Comparison of ENCODE assay signal across 8 mouse cellular contexts in genomic region chr8:107576702-107577101, GRCm38 (mm10). TPM values are rescaled to one million over a fixed set of nuclear protein-coding genes. Genes with fewer than 3 reads are reported as not detected.
A peak's percentile ranks its signal among the peaks of the same experiment; 100 is the strongest.
DNase-seq lines count a peak whose midpoint lies in the region; ATAC-seq and TF ChIP-seq lines count a peak whose summit lies in the region.

No protein-coding gene starts in this region.

- H3K4me1 ChIP-seq in forebrain, embryonic 10.5 days: peaks cover 5% of the 10 kb centered on the region
- H3K4me1 ChIP-seq in heart, embryonic 15.5 days (replicated peaks): peaks cover 4% of the 10 kb centered on the region; the same call in 1 of the 2 replicates
- H3K4me1 ChIP-seq in liver, embryonic 13.5 days (replicated peaks): peaks cover 37% of the 10 kb centered on the region
- no peaks in the 10 kb centered on the region for H3K4me1 ChIP-seq in neural tube, embryonic 12.5 days
- H3K4me1 ChIP-seq in testis, adult 2 months (ENCODE audit: control insufficient read depth, insufficient read depth, low read length): no peaks in the 10 kb centered on the region; the same call in 1 of the 2 replicates

- TF ChIP-seq POLR2A in testis, adult 2 months (IDR thresholded peaks at IDR 0.05; ENCODE audit: control insufficient read depth, low read depth, low read length): no peak

- H3K4me2 ChIP-seq in heart, embryonic 15.5 days: peak overlapping the region; percentile 58
- peak overlapping the region; percentile 48 for H3K4me2 ChIP-seq in liver, embryonic 13.5 days
- peak overlapping the region; percentile 35 for H3K4me2 ChIP-seq in neural tube, embryonic 12.5 days (replicated peaks)

- no peak overlapping the region for H3K9ac ChIP-seq in heart, embryonic 15.5 days
- peak overlapping the region; percentile 27; the same call in 1 of the 2 replicates for H3K9ac ChIP-seq in liver, embryonic 13.5 days
- 0 out of 2 replicates have a peak overlapping the region, but pooled peaks have one; percentile 42 for H3K9ac ChIP-seq in neural tube, embryonic 12.5 days

- WGBS in forebrain, embryonic 10.5 days: 15% methylated on average over 10 of the region's 10 CpGs
- WGBS in heart, embryonic 15.5 days: 7% methylated on average over 10 of the region's 10 CpGs
- WGBS in liver, embryonic 13.5 days (ENCODE audit: insufficient replicate concordance): 11% methylated on average over 10 of the region's 10 CpGs
- 9% methylated on average over 10 of the region's 10 CpGs for WGBS in neural tube, embryonic 12.5 days

- peak overlapping the region; percentile 27; the same call in 1 of the 2 replicates for H3K4me3 ChIP-seq in forebrain, embryonic 10.5 days
- H3K4me3 ChIP-seq in heart, embryonic 15.5 days: peak overlapping the region; percentile 28; the same call in 1 of the 2 replicates
- peak overlapping the region; percentile 21; the same call in 1 of the 2 replicates for H3K4me3 ChIP-seq in liver, embryonic 13.5 days (replicated peaks)
- no peak overlapping the region for H3K4me3 ChIP-seq in neural tube, embryonic 12.5 days
- H3K4me3 ChIP-seq in testis, adult 2 months (ENCODE audit: control insufficient read depth, low read depth, low read length): no peak overlapping the region

- peak overlapping the region; percentile 80 for H3K27ac ChIP-seq in forebrain, embryonic 10.5 days
- H3K27ac ChIP-seq in heart, embryonic 15.5 days: no peak overlapping the region
- H3K27ac ChIP-seq in liver, embryonic 13.5 days: no peak overlapping the region
- no peak overlapping the region for H3K27ac ChIP-seq in neural tube, embryonic 12.5 days
- H3K27ac ChIP-seq in testis, adult 2 months (ENCODE audit: control insufficient read depth, insufficient read depth, low read depth, low read length): peak overlapping the region; percentile 14; the same call in 1 of the 2 replicates

- no peaks in the 10 kb centered on the region for H3K9me3 ChIP-seq in forebrain, embryonic 10.5 days
- no peaks in the 10 kb centered on the region for H3K9me3 ChIP-seq in heart, embryonic 15.5 days (replicated peaks)
- H3K9me3 ChIP-seq in liver, embryonic 13.5 days (replicated peaks): no peaks in the 10 kb centered on the region
- H3K9me3 ChIP-seq in neural tube, embryonic 12.5 days: no peaks in the 10 kb centered on the region

- H3K36me3 ChIP-seq in forebrain, embryonic 10.5 days (replicated peaks): peaks cover 42% of the 10 kb centered on the region
- H3K36me3 ChIP-seq in heart, embryonic 15.5 days: peaks cover 34% of the 10 kb centered on the region
- H3K36me3 ChIP-seq in liver, embryonic 13.5 days: peaks cover 36% of the 10 kb centered on the region
- peaks cover 41% of the 10 kb centered on the region for H3K36me3 ChIP-seq in neural tube, embryonic 12.5 days
- H3K36me3 ChIP-seq in testis, adult 2 months (ENCODE audit: control insufficient read depth, insufficient read depth, low read length): peaks cover 1% of the 10 kb centered on the region; the same call in 1 of the 2 replicates

- no peaks in the 10 kb centered on the region for H3K27me3 ChIP-seq in forebrain, embryonic 10.5 days (ENCODE audit: poor library complexity, severe bottlenecking)
- no peaks in the 10 kb centered on the region for H3K27me3 ChIP-seq in heart, embryonic 15.5 days
- no peaks in the 10 kb centered on the region for H3K27me3 ChIP-seq in liver, embryonic 13.5 days
- H3K27me3 ChIP-seq in neural tube, embryonic 12.5 days (replicated peaks): no peaks in the 10 kb centered on the region
- H3K27me3 ChIP-seq in testis, adult 2 months (ENCODE audit: control insufficient read depth, insufficient read depth, low read length): no peaks in the 10 kb centered on the region

- DNase-seq in CD8-positive naive resting alpha-beta T cell, adult 2 months (ENCODE audit: low read depth in 2 of 2, low spot score in 2 of 2): peak; percentile 42 to 44
- DNase-seq in brain, embryonic 18.5 days (ENCODE audit: low read depth, low spot score): peak; percentile 75
- peak; percentile 84 for DNase-seq in forebrain, embryonic 10.5 days (ENCODE audit: extremely low spot score, low spot score)
- peak; percentile 90 for DNase-seq in kidney, postnatal 14 days
- peak; percentile 70 for DNase-seq in liver, embryonic 13.5 days

- ATAC-seq in heart, embryonic 15.5 days (replicated peaks; ENCODE audit: insufficient number of reproducible peaks, insufficient read depth, low FRiP score, low read depth): peak; percentile 19; the same call in 1 of the 2 replicates
- ATAC-seq in liver, embryonic 13.5 days (ENCODE audit: low read depth): peak; percentile 32; the same call in 1 of the 2 replicates
- peak; percentile 68; the same call in 1 of the 2 replicates for ATAC-seq in neural tube, embryonic 12.5 days (ENCODE audit: low FRiP score, low read depth)

- TF ChIP-seq CTCF in testis, adult 2 months (IDR thresholded peaks at IDR 0.05; ENCODE audit: control insufficient read depth, insufficient read depth, insufficient replicate concordance, low read depth, low read length): peak; percentile 40; the same call in 1 of the 2 replicates

RNA-seq across cellular contexts. Expression of gene Psmd7, which starts 11.6 kb away (rescaled TPM):
- polyA plus RNA-seq in forebrain, embryonic 10.5 days (2016; fragmentation: Nextera tagmentation; extraction: Ambion mirVana): 344 and 357 TPM in 2 replicates
- 156 and 179 TPM in 2 replicates for polyA plus RNA-seq in heart, embryonic 15.5 days (2015; fragmentation: Nextera tagmentation; extraction: Ambion mirVana)
- polyA plus RNA-seq in liver, embryonic 13.5 days (2015; fragmentation: Nextera tagmentation; extraction: Ambion mirVana): 209 and 225 TPM in 2 replicates
- polyA plus RNA-seq in neural tube, embryonic 12.5 days (2016; fragmentation: Nextera tagmentation; extraction: Ambion mirVana): 287 and 293 TPM in 2 replicates
- polyA plus RNA-seq in testis, adult 2 months (2012; rRNA removed): 60.7 and 70.6 TPM in 2 replicates

Comparison
In these comparisons a context has a peak if more than half of its experiments do, and no peak if none do; other contexts are left out.
1. H3K27ac ChIP-seq: peak in forebrain, embryonic 10.5 days (single experiment) and testis, adult 2 months (single experiment); none in heart, embryonic 15.5 days (single experiment), liver, embryonic 13.5 days (single experiment) and neural tube, embryonic 12.5 days (single experiment).
2. H3K4me3 ChIP-seq: peak in forebrain, embryonic 10.5 days (single experiment), heart, embryonic 15.5 days (single experiment) and liver, embryonic 13.5 days (single experiment); none in neural tube, embryonic 12.5 days (single experiment) and testis, adult 2 months (single experiment).
3. Peak in every context shown above with its lines, with median percentiles within 50 percentile points of each other: DNase-seq, ATAC-seq and H3K4me2 ChIP-seq.